Mouse (Mus musculus) pancreas, adult 10 weeks (tissue): ENCODE measurements around the gene Gm26566. TPM values are rescaled to one million over a fixed set of nuclear protein-coding genes. Genes with fewer than 3 reads are reported as not detected.

Experiments used
- polyA plus RNA-seq: library from polyadenylated mRNA; stranded (reverse); fragments of 350-450 nt; fragmentation: Illumina TruSeq; extraction: RNeasy Lipid Tissue Mini Kit (QIAGEN cat#74804); gene quantifications from one replicate; pipeline ENCODE4 v1.2.3, GENCODE M21; 2015; ENCODE audit warnings: low read depth, low replicate concordance; ENCODE audit not compliant: insufficient read depth

Gene Gm26566
- polyA plus RNA-seq = not detected

DNA sequence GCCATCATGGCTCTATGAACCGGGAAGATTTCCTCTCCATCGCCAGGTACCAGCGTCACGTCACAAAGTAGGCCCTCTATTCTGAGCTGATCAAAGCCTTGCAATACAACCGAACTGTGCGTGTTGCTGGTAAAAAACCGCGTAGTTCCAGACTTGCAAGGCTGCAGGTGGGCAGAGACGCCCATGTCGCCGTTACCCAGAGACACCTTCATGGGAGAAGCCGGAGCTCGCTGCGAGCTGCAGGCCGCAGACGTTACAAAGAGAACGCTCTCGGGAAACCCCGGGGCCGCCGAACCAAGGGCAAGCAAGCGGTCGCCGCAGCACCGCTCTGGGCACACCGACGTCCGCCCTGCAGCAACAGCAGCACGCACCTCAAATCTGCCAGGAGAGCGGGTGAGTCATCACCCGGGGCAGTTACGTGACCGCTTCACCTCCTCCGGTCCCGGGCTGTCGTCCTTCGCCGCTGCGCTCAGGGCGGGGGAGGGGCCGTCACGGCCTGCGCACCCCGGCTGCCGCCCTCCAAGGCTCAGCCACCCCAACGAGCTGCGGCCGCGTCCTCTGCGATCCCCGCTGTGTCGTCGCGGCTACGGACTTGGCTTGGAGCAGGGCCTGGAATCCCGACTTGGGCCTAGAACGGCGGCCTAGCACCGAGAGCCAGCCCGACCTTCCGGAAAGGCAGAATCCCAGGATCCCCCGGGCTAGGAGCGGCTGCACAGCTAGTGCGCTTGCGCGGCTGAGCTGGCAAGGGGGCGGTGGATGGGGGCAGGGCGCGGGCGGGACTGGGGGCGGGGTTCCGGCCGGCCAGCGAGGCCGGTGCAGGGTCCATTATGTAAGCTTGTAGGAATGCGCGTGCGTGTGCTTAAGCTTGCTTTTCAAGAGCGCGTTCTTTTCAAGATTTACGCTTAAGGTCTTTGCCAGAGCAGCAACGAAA lies at the start of gene Gm26566, which contains the start of gene Klhl9:
Gene Gm26566 (plus strand): TSS at position 15 of the 931 bp plus-strand sequence.
Gene Klhl9 (minus strand): TSS at position 675 of the 931 bp plus-strand sequence.

DNA sequence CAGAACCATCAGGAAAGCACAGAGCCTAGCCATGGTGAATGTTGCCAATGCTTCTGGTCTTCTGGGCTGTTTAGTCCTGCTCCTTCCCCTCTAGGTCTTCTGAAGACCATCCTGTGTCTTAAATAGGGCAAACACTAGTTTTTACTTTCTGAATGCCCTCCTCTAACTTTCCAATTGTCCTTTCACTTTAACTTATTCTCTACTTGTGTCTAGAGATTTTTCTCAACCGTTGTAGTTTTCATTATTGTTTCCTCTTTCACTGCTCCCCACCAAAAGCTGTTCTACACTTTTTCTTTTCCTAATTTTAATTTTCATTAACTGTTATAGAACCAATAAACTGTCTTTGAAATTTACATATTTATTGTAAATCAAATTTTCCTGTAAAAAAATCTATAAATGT lies 44.8 kb upstream of the Gm26566 start, which contains the start of gene Ifna16:
Gene Ifna16 (minus strand): TSS at position 101 of the 400 bp plus-strand sequence.

DNA sequence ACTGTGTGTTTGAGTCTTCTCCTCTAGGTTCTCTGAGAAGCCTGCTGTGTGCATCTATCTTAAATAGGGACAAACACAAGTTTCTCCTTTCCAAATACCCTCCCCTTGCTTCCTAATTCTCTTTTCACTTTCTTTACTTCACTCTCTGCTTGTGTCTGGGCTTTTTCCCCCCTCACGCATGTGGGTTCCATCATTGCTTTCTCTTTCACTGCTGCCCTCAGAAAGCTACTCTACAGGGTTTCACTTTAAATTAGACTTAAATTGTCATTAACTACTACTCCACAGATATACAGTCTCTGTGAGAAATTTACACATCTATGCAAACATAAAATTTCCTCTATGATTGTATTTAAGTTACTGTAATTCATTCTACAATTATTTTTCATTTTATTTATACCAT lies 37.8 kb upstream of the Gm26566 start, which contains the start of gene Ifna2:
Gene Ifna2 (minus strand): TSS at position 101 of the 400 bp plus-strand sequence.

DNA sequence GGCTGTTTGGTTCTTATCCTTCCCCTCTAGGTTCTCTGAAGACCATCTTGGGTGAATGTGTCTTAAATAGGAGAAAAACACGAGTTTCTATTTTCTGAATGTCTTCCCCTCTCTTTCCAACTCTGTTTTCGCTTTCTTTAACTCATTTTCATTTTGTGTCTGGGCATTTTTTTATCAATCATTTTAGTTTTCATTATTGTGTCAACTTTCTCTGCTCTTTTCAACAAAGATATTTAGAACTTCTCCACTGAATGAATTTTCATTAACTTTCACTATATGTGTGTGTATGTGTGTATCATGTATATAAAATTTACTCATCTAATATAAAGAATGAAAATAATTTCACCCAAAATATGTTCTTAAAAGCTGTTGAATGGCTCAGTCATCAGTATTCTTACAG lies 30.3 kb upstream of the Gm26566 start, which contains the start of gene Ifnab:
Gene Ifnab (minus strand): TSS at position 101 of the 400 bp plus-strand sequence.

DNA sequence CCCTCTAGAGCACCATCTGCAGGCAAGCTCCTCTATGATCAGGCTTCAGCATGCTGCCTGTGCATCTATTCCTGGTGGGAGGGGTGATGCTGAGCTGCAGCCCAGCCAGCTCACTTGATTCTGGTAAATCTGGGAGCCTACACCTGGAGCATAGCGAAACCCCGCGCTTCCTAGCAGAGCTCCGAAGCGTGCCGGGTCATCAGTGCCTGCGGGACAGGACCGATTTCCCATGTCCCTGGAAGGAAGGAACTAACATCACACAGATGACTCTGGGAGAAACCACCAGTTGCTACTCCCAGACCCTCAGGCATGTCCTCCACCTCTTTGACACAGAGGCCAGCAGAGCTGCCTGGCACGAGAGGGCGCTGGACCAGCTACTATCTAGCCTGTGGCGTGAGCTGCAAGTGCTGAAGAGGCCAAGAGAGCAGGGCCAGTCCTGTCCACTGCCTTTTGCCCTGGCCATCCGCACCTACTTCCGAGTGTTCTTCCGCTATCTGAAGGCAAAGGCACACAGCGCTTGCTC lies 33.3 kb downstream of the Gm26566 start, which contains the start of gene Gm13271:
Gene Gm13271 (plus strand): TSS at position 51 of the 523 bp plus-strand sequence.

DNA sequence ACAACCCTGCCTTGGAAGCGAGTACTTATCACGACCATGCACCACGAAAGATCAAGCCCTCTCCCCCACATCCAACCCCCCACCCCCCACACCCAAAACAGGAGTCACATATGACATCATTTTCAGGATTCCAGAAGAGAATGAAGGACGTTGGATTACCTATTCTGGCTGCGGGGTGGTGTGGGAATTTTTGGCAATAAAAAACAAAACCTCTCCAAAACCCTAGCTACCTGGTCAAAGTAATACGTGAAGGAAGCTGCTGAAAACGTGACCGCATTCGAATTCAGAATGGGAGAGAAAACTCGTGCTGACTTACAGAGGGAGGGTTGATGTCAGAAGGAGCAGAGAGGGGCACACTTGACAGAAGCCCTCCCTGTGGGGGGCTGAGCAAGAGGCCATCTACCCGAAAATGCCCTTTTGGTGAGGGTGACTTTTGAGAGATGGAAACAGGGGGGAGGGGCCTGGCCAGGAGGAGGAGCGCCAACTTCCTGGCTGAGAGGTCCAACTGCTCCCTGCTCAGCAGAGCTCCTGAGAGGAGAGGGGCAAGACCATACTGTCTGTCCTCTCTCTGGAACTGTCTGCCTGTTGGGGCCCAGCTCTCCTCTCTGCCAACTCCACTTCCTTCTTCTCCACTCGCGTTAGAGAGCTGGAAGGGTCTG lies 38.1 kb downstream of the Gm26566 start, which contains the start of gene Gm13283:
Gene Gm13283 (plus strand): TSS at position 510 of the 659 bp plus-strand sequence.

Other genes with a start within 250 kb of the Gm26566 start
- not detected for gene Ifnb1, start 199.0 kb upstream of the Gm26566 start, polyA plus RNA-seq
- not detected for gene Ifna15, start 163.6 kb upstream of the Gm26566 start, polyA plus RNA-seq
- gene Ifna14, start 150.0 kb upstream of the Gm26566 start, polyA plus RNA-seq = not detected
- gene Ifna9, start 129.4 kb upstream of the Gm26566 start, polyA plus RNA-seq = not detected
- not detected for gene Ifna12, start 118.4 kb upstream of the Gm26566 start, polyA plus RNA-seq
- gene C87499, start 87.4 kb upstream of the Gm26566 start, polyA plus RNA-seq = not detected
- not detected for gene Ifna13, start 77.3 kb upstream of the Gm26566 start, polyA plus RNA-seq
- gene Ifna16, start 44.9 kb upstream of the Gm26566 start, polyA plus RNA-seq = not detected
- not detected for gene Ifna2, start 37.9 kb upstream of the Gm26566 start, polyA plus RNA-seq
- not detected for gene Ifnab, start 30.4 kb upstream of the Gm26566 start, polyA plus RNA-seq
- gene Klhl9, start 660 bp downstream of the Gm26566 start, polyA plus RNA-seq = 7.4 TPM
- gene Gm13271, start 33.1 kb downstream of the Gm26566 start, polyA plus RNA-seq = not detected
- gene Gm13283, start 38.3 kb downstream of the Gm26566 start, polyA plus RNA-seq = not detected
- gene Gm13290, start 52.0 kb downstream of the Gm26566 start, polyA plus RNA-seq = not detected
- not detected for gene Gm13289, start 55.1 kb downstream of the Gm26566 start, polyA plus RNA-seq
- not detected for gene Gm13272, start 58.0 kb downstream of the Gm26566 start, polyA plus RNA-seq
- gene Ifnz, start 60.3 kb downstream of the Gm26566 start, polyA plus RNA-seq = not detected
- gene Gm13276, start 63.9 kb downstream of the Gm26566 start, polyA plus RNA-seq = not detected
- not detected for gene Gm13277, start 66.8 kb downstream of the Gm26566 start, polyA plus RNA-seq
- not detected for gene Gm13278, start 69.7 kb downstream of the Gm26566 start, polyA plus RNA-seq
- not detected for gene Gm13275, start 72.7 kb downstream of the Gm26566 start, polyA plus RNA-seq
- not detected for gene Gm13279, start 75.6 kb downstream of the Gm26566 start, polyA plus RNA-seq
- gene Gm13285, start 77.9 kb downstream of the Gm26566 start, polyA plus RNA-seq = not detected
- gene Gm13287, start 81.4 kb downstream of the Gm26566 start, polyA plus RNA-seq = not detected
- not detected for gene Gm13288, start 83.7 kb downstream of the Gm26566 start, polyA plus RNA-seq
- gene Ifna7, start 94.4 kb downstream of the Gm26566 start, polyA plus RNA-seq = not detected
- not detected for gene Ifna11, start 98.2 kb downstream of the Gm26566 start, polyA plus RNA-seq
- not detected for gene Ifna6, start 105.6 kb downstream of the Gm26566 start, polyA plus RNA-seq
- not detected for gene Ifna5, start 113.7 kb downstream of the Gm26566 start, polyA plus RNA-seq
- not detected for gene Ifna4, start 120.1 kb downstream of the Gm26566 start, polyA plus RNA-seq
- not detected for gene Ifna1, start 128.3 kb downstream of the Gm26566 start, polyA plus RNA-seq
- gene Ifne, start 158.4 kb downstream of the Gm26566 start, polyA plus RNA-seq = not detected